Mouse (Mus musculus) hindbrain, embryonic 14.5 days (tissue): ENCODE measurements at regions not wholly inside any gene's neighbourhood (a gene's known extent, or its start where the extent isn't known, plus 50 kb on each side); places are given as distances from the start of the nearest gene placed in this dataset.
A peak's percentile ranks its signal among the peaks of the same experiment; 100 is the strongest.

Source experiments
- ATAC-seq: fragments of 200-750 bp; cut with Nextera tagmentation; 2 replicates; pipeline ENCODE4 v1.8.0; 2017; ENCODE audit warnings: moderate number of reproducible peaks, mild to moderate bottlenecking, moderate TSS enrichment, moderate library complexity; ENCODE audit not compliant: low FRiP score
- DNase-seq: peaks from one replicate; pipeline ENCODE4 v3.0.0-alpha.2; 2015; ENCODE audit warnings: low spot score
- H3K27ac ChIP-seq: fragments of 300-500 bp; sonication (generic); 2 replicates; pipeline ENCODE4 v1.5.1; 2014; ENCODE audit warnings: mild to moderate bottlenecking, moderate library complexity
- H3K27me3 ChIP-seq: fragments of 300-500 bp; sonication (generic); 2 replicates; pipeline ENCODE4 v1.6.1; 2014; ENCODE audit warnings: mild to moderate bottlenecking, low read length, mixed read lengths; ENCODE audit not compliant: control insufficient read depth, insufficient read depth
- H3K36me3 ChIP-seq: fragments of 300-500 bp; sonication (generic); replicated peaks from 2 replicates; pipeline ENCODE4 v1.6.1; 2014; ENCODE audit not compliant: control insufficient read depth, insufficient read depth
- H3K4me1 ChIP-seq: fragments of 300-500 bp; sonication (generic); replicated peaks from 2 replicates; pipeline ENCODE4 v1.6.1; 2014; ENCODE audit warnings: antibody characterized with exemption, low read length, mixed read lengths; ENCODE audit not compliant: control insufficient read depth, insufficient read depth
- H3K4me2 ChIP-seq: fragments of 300-500 bp; sonication (generic); replicated peaks from 2 replicates; pipeline ENCODE4 v1.6.1; 2014; ENCODE audit warnings: mild to moderate bottlenecking, moderate library complexity
- H3K4me3 ChIP-seq: fragments of 300-500 bp; sonication (generic); replicated peaks from 2 replicates; pipeline ENCODE4 v1.5.1; 2014; ENCODE audit warnings: mild to moderate bottlenecking, low read length
- H3K9ac ChIP-seq: fragments of 300-500 bp; sonication (generic); 2 replicates; pipeline ENCODE4 v1.6.1; 2014
- H3K9me3 ChIP-seq: fragments of 300-500 bp; sonication (generic); 2 replicates; pipeline ENCODE4 v1.6.1; 2016; ENCODE audit warnings: low read length; ENCODE audit not compliant: control insufficient read depth
- WGBS: fragments of 180-500 bp; shearing (Covaris S2); extraction: QIAGEN DNeasy Blood & Tissue Kit; methylation state at CpG from one replicate; pipeline ENCODE4 v1.1.7; 2014; 5-methylcytosine and 5-hydroxymethylcytosine counted together

DNA sequence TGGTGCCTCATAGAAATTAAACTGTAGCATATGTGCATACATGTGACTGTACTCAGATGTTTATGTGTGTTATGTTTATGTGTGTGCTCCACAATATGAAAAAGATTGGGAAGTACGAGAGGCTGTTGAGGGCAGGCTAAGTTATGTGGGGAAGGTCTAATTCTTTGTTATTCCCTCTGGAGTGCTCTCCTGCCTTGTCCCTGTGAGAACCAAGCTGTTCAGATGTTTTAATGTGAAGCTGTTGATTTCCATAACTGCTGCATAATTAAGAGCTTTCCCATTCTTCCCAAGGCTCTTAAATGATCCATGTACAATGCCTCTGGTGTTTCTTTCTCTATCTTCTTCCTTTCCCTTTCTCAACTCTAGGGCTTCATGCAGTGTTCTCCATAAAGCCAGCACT lies 202.7 kb upstream of the Xrcc4 start:
- DNase-seq (no peak), ATAC-seq (no peak)
- Histone ChIP-seq H3K4me1 (peaks cover 4% of the 10 kb centered on the region), H3K36me3 (no peaks in the 10 kb centered on the region), H3K9me3 (no peaks in the 10 kb centered on the region), H3K27ac (no peak overlapping the region), H3K4me2 (no peak overlapping the region), H3K9ac (no peak overlapping the region), H3K27me3 (no peaks in the 10 kb centered on the region), H3K4me3 (no peak overlapping the region)
- 36% methylated on average over 1 of the region's 1 CpGs for WGBS

DNA sequence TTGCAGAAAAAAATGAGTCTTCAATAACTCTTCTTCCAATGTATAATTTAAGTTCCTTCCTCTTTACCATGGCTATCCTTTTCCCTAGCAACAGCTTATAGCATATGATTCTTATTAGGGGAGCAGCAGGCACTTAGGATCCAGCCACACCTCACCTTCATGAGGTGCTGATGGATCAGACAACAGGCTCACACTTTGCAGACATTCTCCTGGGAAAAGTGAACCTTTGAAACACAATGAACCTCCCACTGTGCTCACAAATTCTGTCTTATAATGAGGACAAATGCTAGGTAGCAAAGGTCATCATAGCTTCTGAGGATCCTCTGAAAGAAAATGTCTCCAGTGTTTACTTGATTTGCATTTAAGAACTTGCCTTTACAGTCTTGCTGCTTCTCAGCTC lies 191.6 kb upstream of the Xrcc4 start:
- ATAC-seq (no peak), DNase-seq (no peak)
- Histone ChIP-seq H3K27me3 (no peaks in the 10 kb centered on the region), H3K4me2 (no peak overlapping the region), H3K9me3 (no peaks in the 10 kb centered on the region), H3K4me3 (no peak overlapping the region), H3K36me3 (no peaks in the 10 kb centered on the region), H3K27ac (no peak overlapping the region), H3K9ac (no peak overlapping the region), H3K4me1 (0 out of 2 replicates have a peak, but pooled peaks cover 4% of the 10 kb centered on the region)

DNA sequence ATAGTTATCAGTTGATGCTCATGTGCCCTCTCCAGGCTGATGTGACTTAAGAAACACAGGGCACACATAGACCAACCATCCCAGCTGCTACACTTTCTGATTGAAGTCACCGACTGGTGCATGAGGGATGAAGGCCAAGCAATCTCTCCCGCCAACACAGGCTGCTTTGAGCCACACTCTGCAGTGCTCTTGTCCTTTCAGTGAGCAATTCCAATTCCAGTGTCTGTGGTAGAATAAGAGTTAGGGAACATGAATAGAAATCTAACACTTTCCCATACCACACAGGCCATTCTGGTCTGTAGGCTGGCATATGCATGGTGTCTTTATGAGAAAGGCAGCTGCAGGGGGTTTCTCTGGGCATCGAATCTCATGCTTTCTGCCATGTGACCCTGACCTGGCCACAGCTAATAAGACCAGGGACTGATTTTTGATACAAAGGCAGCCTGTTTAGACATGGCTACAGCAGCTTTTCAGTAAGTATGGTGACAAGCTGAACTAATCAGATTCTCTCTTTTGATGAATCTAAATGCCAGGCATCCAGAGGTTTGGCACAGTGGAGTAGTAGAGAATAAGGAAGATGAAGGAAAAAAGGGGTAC lies 190.5 kb upstream of the Xrcc4 start:
- no peak overlapping the region for H3K4me2 ChIP-seq
- no peak overlapping the region for H3K9ac ChIP-seq
- H3K4me3 ChIP-seq, result no peak overlapping the region
- no peaks in the 10 kb centered on the region for H3K27me3 ChIP-seq
- H3K9me3 ChIP-seq, result no peaks in the 10 kb centered on the region
- H3K4me1 ChIP-seq, result 0 out of 2 replicates have a peak, but pooled peaks cover 4% of the 10 kb centered on the region
- DNase-seq, result peak; percentile 40
- H3K36me3 ChIP-seq, result no peaks in the 10 kb centered on the region
- H3K27ac ChIP-seq, result 0 out of 2 replicates have a peak overlapping the region, but pooled peaks have one; percentile 29
- 38% methylated on average over 3 of the region's 3 CpGs for WGBS
- peak; percentile 90 for ATAC-seq

DNA sequence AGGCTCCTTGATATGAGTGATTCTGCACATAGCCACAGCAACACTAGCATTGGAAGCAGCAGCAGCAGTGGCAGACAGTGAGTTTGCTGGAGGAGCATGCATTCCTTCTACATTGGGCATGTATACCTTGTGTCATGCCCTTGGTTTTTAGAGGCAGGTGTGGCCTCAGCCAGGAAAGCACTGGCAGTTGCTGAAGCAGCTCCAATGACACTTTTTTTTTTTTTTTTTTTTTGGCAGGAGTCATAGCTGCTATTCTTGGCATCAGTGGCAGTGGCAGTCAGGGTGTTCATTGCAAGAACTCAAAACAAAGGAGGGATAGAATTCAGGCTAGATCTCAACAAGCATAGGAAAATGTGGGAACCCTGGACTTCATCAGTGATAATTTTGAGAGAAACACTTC lies 189.9 kb upstream of the Xrcc4 start:
- H3K4me2 ChIP-seq, result no peak overlapping the region
- DNase-seq, result no peak
- 0 out of 2 replicates have a peak overlapping the region, but pooled peaks have one; percentile 29 for H3K27ac ChIP-seq

DNA sequence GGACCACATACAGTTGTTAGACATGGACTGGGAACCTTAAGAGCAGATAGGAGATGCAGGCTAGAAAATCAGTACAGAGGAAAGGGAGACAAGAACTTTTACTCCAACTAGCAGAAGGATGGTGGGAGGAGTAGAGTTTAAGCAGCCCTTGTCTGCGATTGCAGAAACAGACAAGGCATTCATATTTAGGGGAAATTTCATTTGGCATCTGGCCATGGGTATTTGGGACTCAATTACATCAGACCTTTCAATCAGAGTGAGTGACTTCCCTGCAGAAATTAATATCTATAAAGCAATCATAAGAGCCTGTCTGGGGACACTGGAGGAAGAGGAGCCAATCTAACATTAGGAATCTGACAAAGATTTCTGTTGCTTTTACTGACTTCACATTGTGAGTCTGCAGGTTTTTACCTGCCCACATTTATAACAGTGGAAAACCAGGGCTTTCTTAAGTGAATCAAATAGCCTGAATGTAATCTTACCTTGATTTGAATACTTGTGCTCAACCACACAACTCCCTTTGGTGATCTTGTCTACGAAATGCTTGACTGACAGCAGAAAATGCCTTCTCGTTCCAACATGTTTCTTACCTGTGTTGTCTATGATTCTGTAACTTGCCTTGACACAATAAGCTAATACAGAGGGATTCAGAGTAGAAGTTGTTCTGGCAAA lies 169.8 kb upstream of the Xrcc4 start:
- Histone ChIP-seq H3K36me3 (no peaks in the 10 kb centered on the region), H3K27ac (no peak overlapping the region), H3K9ac (no peak overlapping the region), H3K4me2 (no peak overlapping the region), H3K9me3 (no peaks in the 10 kb centered on the region), H3K27me3 (no peaks in the 10 kb centered on the region), H3K4me3 (no peak overlapping the region), H3K4me1 (no peaks in the 10 kb centered on the region)
- DNase-seq (no peak), ATAC-seq (no peak)
- 81% methylated on average over 3 of the region's 3 CpGs for WGBS

More for the DNA sequence above, 189.9 kb upstream of the Xrcc4 start:
- H3K4me3 ChIP-seq, result no peak overlapping the region
- no peak; the same call in 1 of the 2 replicates for ATAC-seq
- no peaks in the 10 kb centered on the region for H3K36me3 ChIP-seq
- no peaks in the 10 kb centered on the region for H3K27me3 ChIP-seq
- no peak overlapping the region for H3K9ac ChIP-seq
- 0 out of 2 replicates have a peak, but pooled peaks cover 4% of the 10 kb centered on the region for H3K4me1 ChIP-seq
- H3K9me3 ChIP-seq, result no peaks in the 10 kb centered on the region

DNA sequence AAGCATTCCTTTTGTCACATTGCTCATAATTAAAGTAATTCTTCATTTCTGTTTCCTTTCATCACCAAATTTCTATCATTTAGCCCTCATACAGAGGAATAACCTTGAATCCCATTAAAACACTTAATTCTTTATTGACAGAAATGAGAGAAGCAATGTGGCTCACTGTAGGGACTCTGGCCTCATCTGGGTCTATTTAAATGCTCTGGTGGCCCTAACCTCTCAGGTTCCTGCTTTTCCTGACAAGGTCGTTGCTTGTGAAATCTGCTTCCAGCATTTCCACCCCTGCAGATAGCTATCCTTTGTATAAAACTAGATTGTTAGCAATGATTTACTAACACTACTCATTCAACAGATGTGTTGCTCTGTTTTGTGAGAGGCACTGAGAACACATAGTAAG lies 163.6 kb upstream of the Xrcc4 start:
- Histone ChIP-seq H3K27ac (no peak overlapping the region), H3K4me1 (no peaks in the 10 kb centered on the region)
- no peak for DNase-seq

DNA sequence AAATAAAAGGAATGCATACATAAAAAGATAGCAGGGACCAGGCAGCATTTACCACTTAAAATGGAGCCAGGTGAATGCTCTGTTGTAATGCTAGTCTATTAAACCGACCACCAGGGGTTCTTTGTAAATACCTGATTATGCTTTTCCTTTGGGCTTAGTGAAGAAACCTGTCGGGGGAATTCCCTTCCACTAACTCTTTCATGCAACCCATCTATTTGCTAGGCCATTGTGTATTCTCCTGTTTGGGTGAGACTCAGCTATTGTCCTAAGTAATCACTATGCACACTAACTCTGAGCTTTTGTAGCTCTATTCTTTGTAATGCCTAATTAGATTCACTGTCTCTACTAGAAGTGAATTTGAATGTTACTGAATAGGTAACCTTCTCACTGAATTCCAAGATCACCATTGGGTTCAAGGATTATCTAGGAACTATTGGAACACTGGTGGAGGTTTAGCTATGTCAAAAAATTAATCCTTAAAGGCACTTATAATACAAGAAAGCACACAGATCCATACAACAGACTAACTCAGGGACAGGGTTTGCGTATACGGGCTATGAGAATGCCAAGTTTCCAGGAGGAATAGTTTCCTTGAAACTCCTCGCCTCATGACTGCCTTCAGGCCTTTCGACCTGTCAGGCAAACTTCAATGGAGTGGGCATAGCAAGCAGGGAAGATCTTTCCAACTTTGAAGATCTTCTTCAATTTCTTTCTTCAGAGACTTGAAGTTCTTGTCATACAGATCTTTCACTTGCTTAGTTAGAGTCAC lies 156.8 kb upstream of the Xrcc4 start:
- DNase-seq (no peak), ATAC-seq (no peak)
- WGBS, result 79% methylated on average over 6 of the region's 6 CpGs
- Histone ChIP-seq H3K9me3 (no peaks in the 10 kb centered on the region), H3K36me3 (no peaks in the 10 kb centered on the region), H3K4me1 (no peaks in the 10 kb centered on the region), H3K4me3 (no peak overlapping the region), H3K27ac (no peak overlapping the region), H3K4me2 (no peak overlapping the region), H3K9ac (no peak overlapping the region), H3K27me3 (no peaks in the 10 kb centered on the region)

More for the DNA sequence above, 163.6 kb upstream of the Xrcc4 start:
- Histone ChIP-seq H3K36me3 (no peaks in the 10 kb centered on the region), H3K27me3 (no peaks in the 10 kb centered on the region), H3K9ac (no peak overlapping the region), H3K4me3 (no peak overlapping the region), H3K4me2 (no peak overlapping the region), H3K9me3 (no peaks in the 10 kb centered on the region)
- 41% methylated on average over 1 of the region's 1 CpGs for WGBS
- no peak for ATAC-seq

DNA sequence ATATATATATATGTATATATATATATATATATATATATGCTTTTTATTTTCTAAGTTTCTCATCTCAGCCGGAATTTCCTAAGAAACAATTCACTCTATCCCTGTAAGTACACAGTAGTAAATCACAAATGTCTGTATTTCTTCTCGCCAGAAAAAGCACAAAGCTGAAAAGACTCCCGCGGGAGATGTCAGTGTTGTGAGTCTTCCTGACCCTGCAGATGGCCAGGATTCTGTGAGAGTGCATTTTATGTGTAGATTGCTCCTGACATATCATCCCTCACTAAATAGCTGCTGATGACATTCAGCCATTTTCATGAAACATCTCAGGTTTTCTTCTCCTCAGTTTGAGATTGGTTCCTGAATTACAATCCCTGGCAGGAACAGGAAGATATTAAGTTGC lies 148.9 kb upstream of the Xrcc4 start:
- H3K36me3 ChIP-seq, result no peaks in the 10 kb centered on the region
- no peaks in the 10 kb centered on the region for H3K9me3 ChIP-seq
- peaks cover 7% of the 10 kb centered on the region; the same call in 1 of the 2 replicates for H3K4me1 ChIP-seq
- no peak overlapping the region for H3K9ac ChIP-seq
- peak; percentile 45 for DNase-seq
- no peak for ATAC-seq
- 46% methylated on average over 4 of the region's 4 CpGs for WGBS
- H3K4me3 ChIP-seq, result no peak overlapping the region
- H3K27ac ChIP-seq, result no peak overlapping the region
- H3K4me2 ChIP-seq, result no peak overlapping the region
- no peaks in the 10 kb centered on the region for H3K27me3 ChIP-seq

DNA sequence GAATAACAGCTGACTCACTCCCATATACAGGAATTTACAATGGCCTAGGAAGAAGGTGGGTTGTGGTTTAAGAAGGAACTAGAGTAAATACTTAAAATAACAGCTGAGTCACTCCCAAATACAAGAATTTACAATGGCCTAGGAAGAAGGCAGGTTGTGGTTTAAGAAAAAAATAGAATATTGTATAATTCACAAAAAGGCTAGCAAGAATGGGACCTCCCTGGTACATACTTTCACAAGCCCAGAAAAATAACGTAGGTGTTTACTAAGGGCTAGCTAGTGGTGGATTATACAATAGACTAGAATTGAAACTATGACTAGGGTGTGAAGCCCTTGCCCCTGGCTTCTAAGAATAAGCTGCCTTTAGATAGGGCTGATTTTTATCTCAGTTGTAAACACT lies 144.6 kb upstream of the Xrcc4 start:
- Histone ChIP-seq H3K4me3 (no peak overlapping the region), H3K27ac (no peak overlapping the region), H3K4me1 (peaks cover 7% of the 10 kb centered on the region; the same call in 1 of the 2 replicates), H3K27me3 (no peaks in the 10 kb centered on the region), H3K9me3 (no peaks in the 10 kb centered on the region), H3K9ac (no peak overlapping the region), H3K4me2 (no peak overlapping the region), H3K36me3 (no peaks in the 10 kb centered on the region)
- ATAC-seq (no peak), DNase-seq (no peak)
- WGBS, result 86% methylated on average over 1 of the region's 1 CpGs
